Mouse (Mus musculus) B cell, adult 2 months (primary cell): ENCODE measurements around the gene Rbpj.

Experiments
- DNase-seq, 2 experiments: peaks; one replicate each; pipeline ENCODE4 v3.0.0; 2022

Gene Rbpj

GRCm38 (mm10) chr5:53679651-53680050 lies 213.7 kb downstream of the Rbpj start:
- DNase-seq, result no peak

- no peak for DNase-seq
Measured at GRCm38 (mm10) chr5:53683916-53684315, 218.0 kb downstream of the Rbpj start.

GRCm38 (mm10) chr5:53684417-53684816 lies 218.5 kb downstream of the Rbpj start:
- no peak for DNase-seq

- DNase-seq, result no peak
Measured at GRCm38 (mm10) chr5:53685623-53686022, 219.7 kb downstream of the Rbpj start.

GRCm38 (mm10) chr5:53686379-53686778 lies 220.4 kb downstream of the Rbpj start:
- DNase-seq, result no peak

- no peak for DNase-seq
Measured at GRCm38 (mm10) chr5:53688326-53688725, 222.4 kb downstream of the Rbpj start.

GRCm38 (mm10) chr5:53691577-53691976 lies 225.6 kb downstream of the Rbpj start:
- no peak for DNase-seq

- no peak for DNase-seq
Measured at GRCm38 (mm10) chr5:53692100-53692499, 226.1 kb downstream of the Rbpj start.

GRCm38 (mm10) chr5:53692662-53693061 lies 226.7 kb downstream of the Rbpj start:
- no peak for DNase-seq

GRCm38 (mm10) chr5:53696701-53697100 lies 230.7 kb downstream of the Rbpj start:
- DNase-seq, result no peak

- DNase-seq, result no peak
Measured at GRCm38 (mm10) chr5:53697794-53698193, 231.8 kb downstream of the Rbpj start.

GRCm38 (mm10) chr5:53702686-53703085 lies 236.7 kb downstream of the Rbpj start:
- no peak for DNase-seq
